Mouse (Mus musculus): ENCODE data around the gene Slc9b1. TPM values are rescaled to one million over a fixed set of nuclear protein-coding genes. Genes with fewer than 3 reads are reported as not detected.

The Slc9b1 gene
- polyA plus RNA-seq, 1 experiment from 2014 or later: 0.23 TPM

- Histone ChIP-seq H3K4me3 (no peak overlapping the region), H3K27me3 (no peaks in the 10 kb centered on the region), H3K27ac (no peak overlapping the region), H3K9me3 (no peaks in the 10 kb centered on the region), H3K4me1 (0 out of 2 replicates have a peak, but pooled peaks cover 4% of the 10 kb centered on the region), H3K36me3 (no peaks in the 10 kb centered on the region), H3K4me2 (replicated peaks) (no peak overlapping the region), H3K9ac (no peak overlapping the region)
- ATAC-seq (ENCODE audit: low FRiP score, low read depth): no peak
- 69% methylated on average over 5 of the region's 5 CpGs for WGBS
Observed at GRCm38 (mm10) chr3:135395085-135395484, 47.3 kb downstream of the Slc9b1 start.

DNA sequence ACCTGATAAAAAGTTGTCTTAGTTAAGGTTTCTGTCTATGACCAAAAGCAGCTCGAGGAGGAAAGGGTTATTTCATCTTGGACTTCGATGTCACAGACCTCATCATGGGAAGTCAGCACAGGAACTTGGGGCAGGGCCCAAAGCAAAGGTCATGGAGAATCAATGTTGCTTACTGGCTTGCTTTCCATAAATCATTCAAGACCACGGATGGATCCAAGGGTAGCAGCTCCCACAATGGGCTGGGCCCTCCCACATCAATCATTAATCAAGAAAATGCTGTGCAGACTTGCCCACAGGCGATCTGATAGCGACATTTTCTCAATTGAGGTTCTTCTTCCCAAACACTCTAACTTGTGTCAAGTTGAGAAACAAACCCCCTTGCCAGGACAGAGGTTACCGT lies 48.3 kb downstream of the Slc9b1 start:
- Histone ChIP-seq H3K9ac (no peak overlapping the region), H3K4me1 (0 out of 2 replicates have a peak, but pooled peaks cover 4% of the 10 kb centered on the region), H3K9me3 (no peaks in the 10 kb centered on the region), H3K27me3 (no peaks in the 10 kb centered on the region), H3K27ac (no peak overlapping the region), H3K4me2 (replicated peaks) (no peak overlapping the region), H3K36me3 (no peaks in the 10 kb centered on the region), H3K4me3 (no peak overlapping the region)
- ATAC-seq (ENCODE audit: low FRiP score, low read depth): no peak
- 57% methylated on average over 6 of the region's 6 CpGs for WGBS

- Histone ChIP-seq H3K9me3 (no peaks in the 10 kb centered on the region), H3K27me3 (no peaks in the 10 kb centered on the region), H3K4me2 (replicated peaks) (no peak overlapping the region), H3K36me3 (no peaks in the 10 kb centered on the region), H3K4me3 (no peak overlapping the region), H3K9ac (no peak overlapping the region), H3K27ac (no peak overlapping the region), H3K4me1 (0 out of 2 replicates have a peak, but pooled peaks cover 4% of the 10 kb centered on the region)
- no peak for ATAC-seq (ENCODE audit: low FRiP score, low read depth)
Observed at GRCm38 (mm10) chr3:135397112-135397511, 49.3 kb downstream of the Slc9b1 start.

DNA sequence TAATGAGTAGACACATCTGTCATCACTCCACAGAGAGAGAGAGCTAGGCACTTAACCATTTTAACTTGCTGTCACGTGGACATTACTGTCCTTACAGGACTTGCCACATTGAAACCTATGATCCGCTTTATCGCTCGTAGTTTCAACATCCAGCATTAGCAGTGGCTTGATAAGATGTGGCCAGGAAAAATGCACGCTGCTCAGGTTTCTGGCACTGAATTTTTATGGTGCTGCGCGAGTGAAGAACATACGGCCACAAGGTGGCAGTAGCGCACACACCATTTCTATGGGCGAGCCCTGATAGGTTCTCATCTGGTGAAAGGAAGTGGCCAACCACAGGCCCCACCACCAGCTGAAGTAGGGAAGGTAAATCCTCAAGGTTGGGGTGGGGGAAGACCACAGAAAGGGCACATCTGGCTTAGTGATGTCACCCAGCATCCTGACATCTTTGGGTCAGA lies 54.4 kb downstream of the Slc9b1 start:
- no peaks in the 10 kb centered on the region for H3K27me3 ChIP-seq
- H3K4me2 ChIP-seq (replicated peaks): no peak overlapping the region
- peak; percentile 80 for ATAC-seq (ENCODE audit: low FRiP score, low read depth)

GRCm38 (mm10) chr3:135403211-135403610 lies 55.4 kb downstream of the Slc9b1 start:
- WGBS: 78% methylated on average over 9 of the region's 9 CpGs
- Histone ChIP-seq H3K4me3 (no peak overlapping the region), H3K27ac (no peak overlapping the region), H3K36me3 (peaks cover 20% of the 10 kb centered on the region), H3K27me3 (no peaks in the 10 kb centered on the region), H3K4me2 (replicated peaks) (no peak overlapping the region), H3K9me3 (no peaks in the 10 kb centered on the region), H3K9ac (no peak overlapping the region), H3K4me1 (no peaks in the 10 kb centered on the region)
- no peak for ATAC-seq (ENCODE audit: low FRiP score, low read depth)

More for the DNA sequence above, 54.4 kb downstream of the Slc9b1 start:
- no peak overlapping the region for H3K9ac ChIP-seq
- H3K9me3 ChIP-seq: no peaks in the 10 kb centered on the region
- H3K27ac ChIP-seq: no peak overlapping the region
- H3K4me1 ChIP-seq: no peaks in the 10 kb centered on the region
- peaks cover 18% of the 10 kb centered on the region for H3K36me3 ChIP-seq
- H3K4me3 ChIP-seq: no peak overlapping the region
- WGBS: 11% methylated on average over 10 of the region's 10 CpGs

- no peaks in the 10 kb centered on the region for H3K4me1 ChIP-seq
- no peaks in the 10 kb centered on the region for H3K9me3 ChIP-seq
- ATAC-seq (ENCODE audit: low FRiP score, low read depth): no peak
- WGBS: 75% methylated on average over 5 of the region's 5 CpGs
- no peak overlapping the region for H3K27ac ChIP-seq
- H3K36me3 ChIP-seq: peaks cover 23% of the 10 kb centered on the region
- H3K4me3 ChIP-seq: no peak overlapping the region
- H3K9ac ChIP-seq: no peak overlapping the region
- H3K4me2 ChIP-seq (replicated peaks): no peak overlapping the region
- no peaks in the 10 kb centered on the region for H3K27me3 ChIP-seq
Observed at GRCm38 (mm10) chr3:135403856-135404255, 56.0 kb downstream of the Slc9b1 start.

GRCm38 (mm10) chr3:135404599-135404998 lies 56.8 kb downstream of the Slc9b1 start:
- no peaks in the 10 kb centered on the region for H3K27me3 ChIP-seq
- no peak overlapping the region for H3K4me3 ChIP-seq
- H3K4me1 ChIP-seq: no peaks in the 10 kb centered on the region
- H3K9ac ChIP-seq: no peak overlapping the region
- peaks cover 30% of the 10 kb centered on the region for H3K36me3 ChIP-seq
- WGBS: 74% methylated on average over 4 of the region's 4 CpGs
- no peak overlapping the region for H3K27ac ChIP-seq
- no peak overlapping the region for H3K4me2 ChIP-seq (replicated peaks)
- ATAC-seq (ENCODE audit: low FRiP score, low read depth): no peak
- peaks cover 3% of the 10 kb centered on the region; the same call in 1 of the 2 replicates for H3K9me3 ChIP-seq

DNA sequence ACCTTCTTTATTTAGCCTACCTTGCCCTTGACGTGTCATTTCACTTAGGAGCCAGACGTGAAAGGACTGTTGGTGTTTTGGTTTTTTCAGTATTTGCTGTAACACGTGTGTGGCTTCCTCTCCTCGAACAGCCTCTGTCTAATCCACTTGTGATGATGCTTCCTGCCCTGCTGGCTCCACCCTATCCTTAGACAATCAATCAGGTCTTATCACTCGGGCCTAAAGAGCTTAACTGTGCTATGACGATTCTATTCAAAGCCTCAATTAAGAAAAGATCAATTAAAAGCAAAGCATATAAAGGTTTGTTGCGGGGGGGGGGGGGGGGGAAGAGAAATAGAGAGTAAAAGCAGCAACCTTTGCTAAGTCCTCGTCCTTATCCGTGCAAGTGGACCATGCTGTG lies 59.5 kb downstream of the Slc9b1 start:
- Histone ChIP-seq H3K9ac (no peak overlapping the region), H3K4me1 (no peaks in the 10 kb centered on the region), H3K36me3 (peaks cover 41% of the 10 kb centered on the region), H3K27me3 (no peaks in the 10 kb centered on the region), H3K4me2 (replicated peaks) (no peak overlapping the region), H3K27ac (no peak overlapping the region), H3K9me3 (peaks cover 4% of the 10 kb centered on the region; the same call in 1 of the 2 replicates), H3K4me3 (no peak overlapping the region)
- ATAC-seq (ENCODE audit: low FRiP score, low read depth): no peak
- 86% methylated on average over 9 of the region's 9 CpGs for WGBS

DNA sequence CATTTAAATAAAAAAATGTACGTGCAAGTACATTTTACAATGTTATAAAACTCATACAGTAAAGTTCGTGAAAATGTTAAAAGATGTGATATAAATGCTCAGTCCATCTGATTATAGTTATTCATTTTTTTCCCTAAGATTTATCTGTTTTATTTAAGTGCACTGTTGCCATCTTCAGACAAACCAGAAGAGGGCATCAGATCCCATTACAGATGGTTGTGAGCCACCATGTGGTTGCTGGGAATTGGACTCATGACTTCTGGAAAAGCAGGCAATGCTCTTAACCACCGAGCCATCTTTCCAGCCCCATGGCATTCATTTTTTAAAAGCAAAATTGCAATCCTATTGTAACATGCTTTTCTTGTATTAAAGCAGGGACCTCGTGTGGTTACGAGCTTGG lies 61.4 kb downstream of the Slc9b1 start:
- Histone ChIP-seq H3K27ac (no peak overlapping the region), H3K4me2 (replicated peaks) (no peak overlapping the region), H3K36me3 (peaks cover 41% of the 10 kb centered on the region), H3K9me3 (peaks cover 4% of the 10 kb centered on the region; the same call in 1 of the 2 replicates), H3K4me3 (no peak overlapping the region), H3K9ac (no peak overlapping the region), H3K27me3 (no peaks in the 10 kb centered on the region), H3K4me1 (peaks cover 12% of the 10 kb centered on the region)
- ATAC-seq (ENCODE audit: low FRiP score, low read depth): no peak
- WGBS: 85% methylated on average over 5 of the region's 5 CpGs

- ATAC-seq (ENCODE audit: low FRiP score, low read depth): no peak
Observed at GRCm38 (mm10) chr3:135411056-135411455, 63.2 kb downstream of the Slc9b1 start.

DNA sequence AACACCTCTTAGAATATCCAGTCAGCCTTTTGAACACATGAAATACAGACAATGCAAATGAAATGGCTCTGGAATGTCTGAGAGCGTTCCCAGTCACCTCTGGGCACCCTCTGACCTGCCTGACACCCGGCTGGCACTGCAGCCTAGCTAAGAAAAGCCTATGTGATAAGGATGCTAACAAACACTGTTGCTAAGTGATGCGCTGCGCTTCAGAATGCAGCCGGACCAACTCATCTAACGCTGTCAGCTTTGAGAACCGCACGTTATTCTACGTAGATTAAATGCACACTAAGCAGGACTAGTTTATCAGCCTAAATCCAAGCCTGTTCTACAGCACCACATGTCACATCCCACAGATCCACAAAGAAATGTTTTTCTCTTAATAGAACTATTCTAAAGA lies 64.0 kb downstream of the Slc9b1 start:
- Histone ChIP-seq H3K4me3 (no peak overlapping the region), H3K9ac (no peak overlapping the region), H3K4me1 (peaks cover 13% of the 10 kb centered on the region), H3K9me3 (peaks cover 4% of the 10 kb centered on the region; the same call in 1 of the 2 replicates), H3K4me2 (replicated peaks) (no peak overlapping the region), H3K36me3 (peaks cover 32% of the 10 kb centered on the region), H3K27me3 (no peaks in the 10 kb centered on the region), H3K27ac (no peak overlapping the region)
- WGBS: 85% methylated on average over 9 of the region's 9 CpGs
- ATAC-seq (ENCODE audit: low FRiP score, low read depth): no peak

More at GRCm38 (mm10) chr3:135411056-135411455, 63.2 kb downstream of the Slc9b1 start:
- Histone ChIP-seq H3K4me1 (peaks cover 13% of the 10 kb centered on the region), H3K9ac (no peak overlapping the region), H3K4me3 (no peak overlapping the region), H3K27ac (no peak overlapping the region), H3K36me3 (peaks cover 33% of the 10 kb centered on the region), H3K4me2 (replicated peaks) (no peak overlapping the region), H3K27me3 (no peaks in the 10 kb centered on the region), H3K9me3 (peaks cover 4% of the 10 kb centered on the region; the same call in 1 of the 2 replicates)
- WGBS: 92% methylated on average over 12 of the region's 12 CpGs

- no peak for ATAC-seq (ENCODE audit: low FRiP score, low read depth)
- H3K4me1 ChIP-seq: peaks cover 27% of the 10 kb centered on the region
- no peak overlapping the region for H3K4me3 ChIP-seq
- no peaks in the 10 kb centered on the region for H3K9me3 ChIP-seq
- peaks cover 6% of the 10 kb centered on the region for H3K36me3 ChIP-seq
- no peak overlapping the region for H3K9ac ChIP-seq
- no peak overlapping the region for H3K4me2 ChIP-seq (replicated peaks)
- H3K27ac ChIP-seq: no peak overlapping the region
- WGBS: 78% methylated on average over 3 of the region's 3 CpGs
- H3K27me3 ChIP-seq: no peaks in the 10 kb centered on the region
Observed at GRCm38 (mm10) chr3:135417245-135417644, 69.4 kb downstream of the Slc9b1 start.

- H3K36me3 ChIP-seq: peaks cover 6% of the 10 kb centered on the region
- H3K4me2 ChIP-seq (replicated peaks): no peak overlapping the region
- no peak overlapping the region for H3K27ac ChIP-seq
- no peaks in the 10 kb centered on the region for H3K9me3 ChIP-seq
- H3K4me1 ChIP-seq: peaks cover 30% of the 10 kb centered on the region
- no peaks in the 10 kb centered on the region for H3K27me3 ChIP-seq
- no peak for ATAC-seq (ENCODE audit: low FRiP score, low read depth)
- no peak overlapping the region for H3K4me3 ChIP-seq
- no peak overlapping the region for H3K9ac ChIP-seq
- 93% methylated on average over 3 of the region's 3 CpGs for WGBS
Observed at GRCm38 (mm10) chr3:135417799-135418198, 70.0 kb downstream of the Slc9b1 start.
